Mouse (Mus musculus) Patski (cell line): Measurements from ENCODE around the gene Tspan7. TPM values are rescaled to one million over a fixed set of nuclear protein-coding genes. Genes with fewer than 3 reads are reported as not detected.

Experiments used
- ATAC-seq: fragments of 100-300 bp; one replicate; pipeline ENCODE4 v1.8.0; 2021
- CTCF ChIA-PET: fragments of 350-600 bp; sonication (Branson Sonifier 250); formaldehyde crosslinking; loops from one replicate; lab custom pipeline; 2022; ENCODE audit warnings: inconsistent platforms; lab: Charles Lee
- POLR2A ChIA-PET: fragments of 350-600 bp; sonication (Branson Sonifier 250); formaldehyde crosslinking; loops from one replicate; lab custom pipeline; 2022; ENCODE audit warnings: antibody characterized with exemption, inconsistent platforms; lab: Charles Lee
- DNase-seq: peaks from one replicate; pipeline ENCODE4 v3.0.0-alpha.2; 2011; ENCODE audit warnings: low read depth, low spot score
- H3K27me3 ChIP-seq: fragments of 371-371 bp; one replicate; pipeline ENCODE4 v1.5.1; 2021
- CTCF ChIP-seq: fragments of 100-300 bp; IDR thresholded peaks from one replicate; pipeline ENCODE4 v1.5.1; 2021
- in situ Hi-C: fragments of 300-500 bp; cut with MboI; formaldehyde crosslinking; loops from 3 replicates; pipeline ENCODE4 v1.11.1; 2018; ENCODE audit warnings: low pct_unique_long_range_greater_than_20kb, mixed read lengths
- polyA plus RNA-seq: library from polyadenylated mRNA; unstranded; gene quantifications from one replicate; pipeline ENCODE4 v1.2.3, GENCODE M21; 2021

The Tspan7 gene
- polyA plus RNA-seq, 1 experiment from 2014 or later: 46.2 TPM

DNA sequence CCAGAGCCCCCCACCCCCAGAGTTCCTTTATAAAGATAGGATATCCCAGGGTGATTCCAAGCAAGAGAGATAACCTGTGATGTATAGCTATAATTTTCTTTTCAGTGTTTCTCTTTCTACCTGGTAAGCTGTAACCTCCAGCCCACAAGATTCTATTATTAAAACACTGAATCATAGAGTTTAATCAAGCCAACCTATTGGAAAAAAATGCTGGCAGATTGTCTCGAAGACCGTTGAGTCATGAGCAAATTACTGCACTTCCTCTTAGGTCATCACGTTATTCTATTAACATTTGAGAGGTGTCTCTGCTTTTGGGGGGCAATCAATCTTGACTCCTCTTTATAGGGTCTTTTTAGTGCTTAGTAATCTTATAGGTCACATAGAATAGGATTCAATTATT lies 61.9 kb downstream of the Tspan7 start:
- no peak for TF ChIP-seq CTCF
- DNase-seq (no peak), ATAC-seq (no peak)
- H3K27me3 ChIP-seq: peaks cover 5% of the 10 kb centered on the region
- ChIA-PET CTCF (interaction anchor here (0.8 to 1.1 kb wide), 2 partner anchors 14 to 31 kb away, joined by 3 read pairs; no protein-coding TSS in a partner anchor), POLR2A (no interaction called here)
- in situ Hi-C loops: no loop called here

DNA sequence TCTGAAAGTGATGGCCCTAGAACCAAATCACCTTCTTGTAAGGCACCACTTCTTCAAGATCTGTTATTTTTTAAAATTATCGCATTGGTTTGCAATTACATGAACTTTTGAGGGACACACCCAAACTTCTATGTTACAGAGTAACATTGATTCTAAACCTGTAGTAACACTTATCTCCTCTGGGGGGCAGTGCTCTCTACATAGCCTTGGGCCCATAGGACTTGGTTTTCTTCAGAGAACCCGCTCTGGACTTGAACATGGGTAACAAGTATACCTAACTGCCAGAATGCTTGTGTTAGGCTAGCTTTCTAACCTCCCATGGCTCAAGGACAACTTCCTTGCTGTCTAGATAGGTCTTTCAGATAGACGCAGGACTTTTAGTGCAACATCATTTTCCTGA lies 64.8 kb downstream of the Tspan7 start:
- POLR2A ChIA-PET: no interaction called here
- CTCF ChIA-PET: no interaction called here
- no peak for ATAC-seq

DNA sequence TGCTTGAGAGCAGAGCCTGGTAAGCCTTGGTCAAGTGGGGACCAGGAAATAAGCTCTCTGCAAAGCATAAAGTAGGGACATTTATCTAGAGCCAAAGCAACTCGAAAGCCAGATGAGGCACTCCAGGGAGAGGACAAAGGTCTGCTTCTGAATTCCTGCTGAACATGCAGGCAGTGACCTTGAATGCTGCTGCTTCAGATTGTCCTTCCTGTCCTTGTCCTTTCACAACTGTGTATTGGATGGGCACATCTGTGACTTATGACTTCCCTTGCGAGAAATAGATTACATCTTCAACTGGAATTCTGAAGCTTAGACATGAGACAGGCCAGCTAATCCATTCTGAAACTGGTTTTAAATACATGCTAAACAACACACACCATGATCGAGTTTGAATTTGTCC lies 71.9 kb downstream of the Tspan7 start:
- H3K27me3 ChIP-seq: peaks cover 14% of the 10 kb centered on the region
- TF ChIP-seq CTCF: no peak
- ChIA-PET CTCF (no interaction called here), POLR2A (no interaction called here)
- no peak for DNase-seq
- no peak for ATAC-seq
- in situ Hi-C loops: no loop called here

More for the DNA sequence above, 64.8 kb downstream of the Tspan7 start:
- TF ChIP-seq CTCF: peak; percentile 51
- H3K27me3 ChIP-seq: peaks cover 5% of the 10 kb centered on the region
- in situ Hi-C loops: no loop called here
- no peak for DNase-seq

DNA sequence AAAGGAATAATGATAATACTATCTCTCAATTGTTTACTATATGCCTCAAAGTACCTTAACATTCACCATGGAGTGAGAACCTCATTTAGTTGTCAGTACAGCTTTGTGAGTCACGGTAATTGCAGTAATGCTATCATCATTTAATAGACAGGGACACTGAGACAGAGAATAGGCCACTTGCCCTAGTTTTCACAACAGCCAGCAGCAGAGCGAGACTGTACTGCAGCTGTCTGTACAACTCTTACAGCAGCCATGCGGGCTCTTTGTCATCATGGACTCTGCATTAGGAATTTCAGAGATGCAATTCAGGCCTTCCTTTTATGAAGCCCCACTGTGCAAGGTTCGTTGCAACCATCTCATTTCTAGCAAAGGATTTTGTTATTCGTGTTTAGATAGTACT lies 72.6 kb downstream of the Tspan7 start:
- ChIA-PET CTCF (interaction anchor here (0.5 kb wide), 1 partner anchor 40 kb away, joined by 3 read pairs; no protein-coding TSS in a partner anchor), POLR2A (no interaction called here)
- DNase-seq: no peak
- TF ChIP-seq CTCF: no peak
- in situ Hi-C loops: no loop called here
- H3K27me3 ChIP-seq: peaks cover 14% of the 10 kb centered on the region
- ATAC-seq: no peak

DNA sequence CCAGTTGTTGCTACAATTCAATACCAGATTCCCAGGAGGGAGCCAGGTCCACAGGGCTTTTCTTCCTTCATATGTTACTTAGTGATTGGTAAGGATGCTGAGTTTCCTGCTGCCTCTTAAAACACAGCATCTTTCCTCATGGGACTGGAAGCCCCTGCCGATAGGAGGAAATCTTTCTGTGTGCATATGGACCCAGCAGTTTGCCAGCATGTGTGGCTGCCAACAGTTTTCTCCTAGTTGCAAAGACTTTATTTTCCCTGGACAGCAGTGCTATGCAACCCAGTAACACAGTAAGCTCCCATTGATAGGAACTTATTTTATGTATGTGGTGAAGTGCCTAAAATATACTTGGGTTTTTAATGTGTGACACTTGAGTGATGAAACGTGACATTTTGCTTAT lies 73.7 kb downstream of the Tspan7 start:
- POLR2A ChIA-PET: no interaction called here
- in situ Hi-C loops: no loop called here
- ATAC-seq: no peak

DNA sequence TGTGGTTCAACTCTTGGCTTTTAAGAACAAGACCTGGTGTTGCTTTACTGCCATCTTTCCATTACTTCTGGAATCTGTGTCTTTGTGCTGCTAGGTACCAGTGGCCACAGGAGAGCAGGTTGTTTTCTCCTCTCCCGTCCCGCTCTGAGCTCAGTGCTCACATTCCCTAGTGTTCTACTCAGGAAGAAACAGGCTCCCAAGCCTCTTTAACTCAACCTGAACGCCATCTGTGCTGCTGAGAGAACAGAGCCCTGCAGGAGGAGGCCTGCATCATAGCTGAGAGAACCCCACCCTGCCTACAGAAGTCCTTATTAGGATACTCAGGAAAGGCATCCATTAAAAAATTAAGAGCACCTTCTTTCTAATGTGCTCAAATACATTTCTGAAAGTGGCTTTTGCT lies 80.9 kb downstream of the Tspan7 start:
- ChIA-PET CTCF (no interaction called here), POLR2A (no interaction called here)
- in situ Hi-C loops: no loop called here
- no peak for TF ChIP-seq CTCF
- peaks cover 17% of the 10 kb centered on the region for H3K27me3 ChIP-seq
- DNase-seq (no peak), ATAC-seq (no peak)

More for the DNA sequence above, 73.7 kb downstream of the Tspan7 start:
- peaks cover 15% of the 10 kb centered on the region for H3K27me3 ChIP-seq
- no peak for TF ChIP-seq CTCF
- no peak for DNase-seq
- CTCF ChIA-PET: no interaction called here

DNA sequence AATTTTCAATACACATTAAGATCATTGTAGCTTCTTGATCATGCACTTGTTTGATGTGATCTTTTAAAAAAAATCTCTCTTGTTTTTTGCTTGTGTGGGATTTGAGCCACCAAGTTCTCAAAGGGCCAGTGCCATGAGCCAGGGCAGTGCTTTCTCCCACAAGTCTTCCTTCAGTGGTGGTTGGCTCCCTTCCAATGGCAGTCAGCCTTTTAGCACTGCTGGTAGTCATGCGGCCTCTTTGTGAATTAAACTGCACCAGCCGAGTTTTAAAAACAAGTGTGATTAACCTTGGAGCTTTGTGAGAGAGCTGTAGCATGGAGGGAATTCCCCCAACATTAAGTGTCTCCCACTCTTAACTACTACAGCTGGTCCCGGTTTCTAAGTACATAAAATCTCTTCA lies 89.6 kb downstream of the Tspan7 start:
- in situ Hi-C loops: no loop called here
- DNase-seq (peak; percentile 51), ATAC-seq (peak; percentile 51)
- no peak for TF ChIP-seq CTCF
- H3K27me3 ChIP-seq: peaks cover 24% of the 10 kb centered on the region
- ChIA-PET POLR2A (no interaction called here), CTCF (interaction anchor here (1.6 kb wide), 1 partner anchor 14 kb away, joined by 5 read pairs; no protein-coding TSS in a partner anchor)

DNA sequence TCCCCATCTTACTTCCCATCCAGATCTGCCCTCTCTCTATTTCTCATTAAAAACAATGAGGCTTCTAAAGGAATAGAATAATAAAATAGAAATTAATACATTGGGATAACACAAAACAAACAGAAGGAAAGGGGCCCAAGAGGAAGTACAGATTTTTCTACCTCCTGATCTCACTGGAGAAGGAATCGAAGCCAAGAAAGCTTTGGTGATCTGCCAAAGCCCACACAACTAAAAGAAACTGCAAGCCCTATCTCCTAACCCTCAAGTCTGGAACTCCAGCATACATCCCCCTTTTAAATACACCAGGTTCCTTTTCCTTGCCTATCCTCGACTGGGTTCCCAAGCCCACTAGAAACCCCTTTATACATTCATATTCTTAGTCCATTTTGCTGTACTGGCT lies 90.4 kb downstream of the Tspan7 start:
- DNase-seq (no peak), ATAC-seq (no peak)
- no peak for TF ChIP-seq CTCF
- POLR2A ChIA-PET: no interaction called here
- H3K27me3 ChIP-seq: peaks cover 26% of the 10 kb centered on the region
- in situ Hi-C loops: no loop called here
- CTCF ChIA-PET: no interaction called here

DNA sequence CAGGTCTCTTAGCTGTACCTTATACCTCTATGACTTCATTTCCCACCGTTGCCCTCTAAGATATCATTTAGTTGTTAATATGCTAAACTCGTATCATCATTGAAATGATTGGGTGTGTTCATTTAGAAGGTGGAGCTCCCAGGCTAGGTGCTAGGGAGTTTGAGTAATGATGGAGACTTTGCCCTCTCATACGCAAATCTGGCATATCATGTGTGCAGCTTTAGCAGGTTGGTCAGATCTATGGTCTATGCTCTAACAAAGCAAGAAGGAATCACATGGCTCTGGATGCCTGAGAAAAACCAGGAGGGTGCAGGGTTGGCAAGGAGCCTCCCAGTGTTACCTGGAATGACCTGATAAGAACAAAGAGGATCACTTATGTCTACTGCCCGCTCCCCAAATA lies 91.4 kb downstream of the Tspan7 start:
- TF ChIP-seq CTCF: no peak
- CTCF ChIA-PET: no interaction called here
- DNase-seq (no peak), ATAC-seq (no peak)
- POLR2A ChIA-PET: no interaction called here
- in situ Hi-C loops: no loop called here
- peaks cover 18% of the 10 kb centered on the region for H3K27me3 ChIP-seq

DNA sequence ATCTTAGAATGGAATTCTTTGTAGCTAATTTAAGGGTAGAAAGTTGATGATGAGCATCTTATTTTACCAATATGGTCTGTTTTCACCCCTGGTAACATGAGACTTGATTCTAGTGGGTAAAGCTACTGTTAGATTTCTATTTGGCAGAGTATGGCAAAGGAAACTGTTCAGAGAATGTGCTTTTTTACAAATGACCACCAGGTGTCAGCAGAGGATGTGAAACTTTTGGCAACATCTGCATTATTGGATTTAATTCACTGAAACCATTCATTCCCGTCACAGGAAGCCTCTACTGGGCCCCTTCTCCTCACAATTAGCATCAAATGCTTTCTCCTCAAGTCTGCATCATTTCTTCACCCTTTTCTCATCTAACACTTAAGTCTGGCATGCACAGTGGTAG lies 92.4 kb downstream of the Tspan7 start:
- ChIA-PET CTCF (interaction anchor here (1.0 kb wide), 1 partner anchor 31 kb away, joined by 3 read pairs; no protein-coding TSS in a partner anchor), POLR2A (no interaction called here)
- DNase-seq (no peak), ATAC-seq (no peak)
- in situ Hi-C loops: no loop called here
- peak; percentile 71 for TF ChIP-seq CTCF
- peaks cover 14% of the 10 kb centered on the region for H3K27me3 ChIP-seq

DNA sequence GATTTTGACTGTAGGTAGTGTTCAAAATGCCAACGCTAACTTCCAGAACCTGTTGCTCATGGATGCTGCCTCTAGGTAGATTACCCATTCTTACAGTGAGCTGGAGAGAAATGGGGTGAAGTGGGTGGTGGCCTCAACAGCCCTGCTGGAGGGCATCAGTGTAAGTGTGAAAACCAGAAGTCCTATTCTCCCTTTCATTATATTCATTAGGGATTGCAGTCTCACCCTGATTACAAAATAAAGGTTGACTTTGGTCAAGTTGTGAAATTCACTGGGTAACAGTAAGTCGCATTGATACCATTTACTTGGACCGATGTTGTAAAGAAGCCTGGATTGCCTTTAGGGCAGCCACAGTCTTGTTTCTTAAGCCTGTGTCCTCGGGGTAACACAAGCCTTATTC lies 97.8 kb downstream of the Tspan7 start:
- DNase-seq: no peak
- TF ChIP-seq CTCF: no peak
- CTCF ChIA-PET: no interaction called here
- POLR2A ChIA-PET: no interaction called here
- no peak for ATAC-seq
- in situ Hi-C loops: no loop called here
- peaks cover 18% of the 10 kb centered on the region for H3K27me3 ChIP-seq

DNA sequence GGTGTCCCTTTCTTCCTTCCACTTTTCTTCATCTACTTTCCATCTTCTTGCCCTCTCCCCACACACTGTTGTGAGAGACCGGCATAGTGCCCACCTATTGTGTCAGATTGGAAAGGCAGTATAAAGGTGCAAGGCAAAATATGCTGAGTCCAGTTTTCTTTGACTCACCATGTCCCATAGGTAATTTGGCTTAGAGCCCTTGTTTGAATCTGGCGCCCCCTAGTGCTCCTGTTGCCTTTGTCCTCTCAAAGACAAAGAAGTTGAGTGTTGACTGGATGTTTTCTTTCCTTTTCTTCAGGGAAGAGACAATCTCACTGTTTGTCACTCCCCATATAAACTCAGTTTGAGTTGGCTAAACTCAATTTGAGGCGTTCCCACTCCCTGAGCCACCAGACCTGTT lies 107.3 kb downstream of the Tspan7 start:
- ChIA-PET POLR2A (no interaction called here), CTCF (no interaction called here)
- peaks cover 18% of the 10 kb centered on the region for H3K27me3 ChIP-seq
- peak; percentile 33 for TF ChIP-seq CTCF
- DNase-seq (no peak), ATAC-seq (no peak)
- in situ Hi-C loops: no loop called here
